Mouse (Mus musculus): ENCODE results near the gene Hc. TPM values are rescaled to one million over a fixed set of nuclear protein-coding genes. Genes with fewer than 3 reads are reported as not detected.

Gene Hc
- total RNA-seq (2021), result not detected
- long read RNA-seq, experiment 1, result 0 reads
- long read RNA-seq, experiment 2, result 0 reads

DNA sequence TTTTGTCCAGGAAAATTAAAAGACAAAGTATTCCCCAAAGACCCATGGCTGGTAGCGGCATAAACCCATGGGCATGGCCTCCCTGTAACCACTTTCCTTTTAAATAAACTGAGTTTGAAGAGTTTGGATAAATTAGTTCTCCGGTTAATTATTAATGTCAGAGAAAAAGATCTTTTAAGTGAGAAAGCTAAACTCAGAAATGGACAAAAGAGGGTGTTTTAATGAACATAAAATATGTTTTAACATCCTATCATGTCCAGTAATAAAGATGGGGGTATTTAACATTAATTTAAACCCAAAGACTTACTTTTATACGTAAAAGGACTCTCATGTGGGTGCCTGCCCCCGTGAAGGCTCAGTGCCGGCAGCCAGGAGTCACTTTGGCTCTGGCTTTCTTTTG lies at the start of gene Hc:
Gene Hc (minus strand): TSS at position 101 of the 400 bp plus-strand sequence.
- DNase-seq, result no peak

DNA sequence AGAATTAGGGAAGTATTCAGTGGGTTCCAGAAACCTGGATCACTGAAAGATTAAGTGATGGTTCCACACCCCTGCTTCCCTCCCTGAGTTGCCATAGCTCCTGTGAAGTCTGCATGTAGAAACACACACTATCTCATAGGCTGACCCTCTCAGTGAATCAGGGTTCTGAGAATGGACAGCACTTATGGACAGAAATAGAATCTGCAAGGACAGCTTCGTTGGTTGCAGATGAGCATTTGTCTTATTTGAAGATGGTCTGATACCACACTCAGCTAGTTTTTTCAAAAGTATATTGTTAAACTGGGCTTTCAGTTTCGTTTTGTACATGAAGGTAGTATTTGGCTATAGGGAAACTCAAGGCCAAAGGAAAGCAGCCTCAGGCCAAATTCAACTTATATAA lies 49.3 kb upstream of the Hc start:
- no peak for DNase-seq

DNA sequence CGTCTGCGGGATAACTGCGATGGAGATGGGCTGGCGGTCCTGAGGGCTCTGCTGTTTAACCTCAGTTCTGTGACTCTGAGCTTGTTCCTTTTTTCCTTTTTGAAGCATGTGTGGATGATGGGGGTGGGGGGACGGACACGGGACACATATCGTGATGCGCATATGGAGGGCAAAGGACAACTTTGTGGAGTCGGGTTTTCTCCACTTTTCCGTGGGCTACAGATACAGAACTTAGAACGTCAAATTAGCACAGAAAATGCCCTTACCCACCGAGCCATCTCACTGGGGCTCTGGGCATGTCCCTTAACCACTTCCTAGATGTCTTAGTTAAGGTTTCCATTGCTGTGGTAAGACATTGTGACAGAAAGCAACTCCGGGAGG lies 48.7 kb upstream of the Hc start:
- no peak for DNase-seq

GRCm38 (mm10) chr2:35109141-35109923 lies 48.1 kb upstream of the Hc start, which contains the start of gene Cntrl:
Cntrl (plus strand) TSS chr2:35109492.
- peak; percentile 93 for DNase-seq

- DNase-seq, result peak; percentile 12
Observed at GRCm38 (mm10) chr2:35108712-35109111, 47.5 kb upstream of the Hc start.

DNA sequence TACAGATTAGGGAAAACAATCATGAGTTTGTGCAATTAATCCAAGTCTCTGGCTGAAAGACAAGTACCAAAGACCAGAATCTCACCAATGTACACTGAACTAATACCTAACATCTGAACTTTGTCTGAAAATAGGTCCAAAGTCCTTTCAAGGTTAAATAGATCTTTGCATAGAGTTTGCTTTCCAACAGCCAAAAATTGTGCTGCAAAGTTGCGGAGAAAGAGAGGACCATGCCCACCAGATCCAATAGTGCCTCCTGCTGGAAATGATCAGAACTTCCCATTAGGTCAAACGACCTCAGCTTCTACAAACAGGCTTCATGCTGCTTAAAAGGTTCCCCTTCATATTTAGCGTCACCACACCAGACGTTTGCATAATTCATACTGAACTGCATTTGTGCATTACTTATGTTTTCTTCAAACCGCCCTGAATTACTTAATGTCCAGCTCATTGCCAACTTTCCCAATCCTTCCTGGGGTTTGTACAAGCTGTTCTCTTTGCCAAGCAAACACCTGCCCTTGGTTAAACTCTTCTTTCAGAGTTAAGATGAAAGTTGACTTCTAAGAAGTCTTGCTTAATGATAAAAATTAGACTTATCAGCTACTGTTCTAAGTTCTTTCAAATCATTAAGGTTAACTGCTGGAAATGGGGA lies 46.9 kb upstream of the Hc start:
- no peak for DNase-seq

DNA sequence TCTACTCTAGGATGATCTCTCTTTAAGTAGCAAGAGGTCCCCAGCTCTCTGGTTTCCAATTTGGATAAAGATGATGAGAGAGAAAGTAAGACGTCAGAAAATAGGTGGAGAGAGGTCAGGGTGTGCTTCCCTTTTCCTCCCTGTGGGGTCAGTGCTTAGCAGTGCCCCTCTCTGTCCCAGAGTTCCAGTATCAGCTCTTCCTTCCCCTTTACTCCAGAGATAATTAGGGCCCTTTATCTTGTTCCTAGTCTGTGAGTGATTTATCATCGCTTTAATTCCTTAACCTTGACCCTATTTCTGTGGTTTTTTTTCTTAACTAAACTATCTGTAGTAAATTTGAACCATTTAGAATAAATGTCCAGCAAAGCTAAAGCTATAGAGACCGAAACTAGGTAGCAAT lies 43.6 kb upstream of the Hc start:
- no peak for DNase-seq

DNA sequence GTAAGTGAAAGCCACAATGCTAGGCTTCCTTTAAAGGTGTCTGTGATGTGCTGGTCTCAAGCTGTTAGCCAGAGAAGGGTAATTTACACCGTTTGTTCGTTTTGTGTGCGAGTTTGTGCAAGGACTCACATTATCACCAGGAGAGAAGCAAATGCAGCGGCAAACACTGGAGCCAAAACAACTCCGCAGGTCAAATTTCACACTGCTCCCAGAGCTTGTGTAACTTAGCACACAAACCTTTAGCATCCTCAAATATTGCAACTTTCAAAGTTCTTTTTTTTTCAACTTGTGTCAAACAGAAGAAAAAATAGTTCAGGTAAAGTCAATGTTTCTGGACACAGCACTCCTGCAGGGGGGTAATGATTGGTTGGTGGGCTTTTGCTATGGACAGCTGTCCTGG lies 42.3 kb upstream of the Hc start:
- no peak for DNase-seq

DNA sequence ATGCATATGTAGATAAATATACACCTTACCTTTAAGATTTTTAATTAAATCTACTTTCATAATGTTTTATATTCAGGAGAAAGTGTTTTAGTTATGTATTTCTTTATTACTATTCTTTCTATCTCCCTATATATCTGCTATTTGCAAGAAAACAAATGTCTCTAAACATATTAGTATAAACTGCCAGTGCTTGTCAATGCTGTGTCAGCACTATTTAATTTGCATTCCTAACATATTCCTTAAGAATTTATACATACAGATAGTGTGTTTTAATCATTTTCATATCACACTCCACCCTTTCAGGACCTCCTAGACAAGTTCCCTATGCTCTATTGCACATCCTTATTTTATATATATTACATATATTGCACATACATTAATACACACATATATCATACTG lies 41.5 kb upstream of the Hc start:
- DNase-seq, result no peak

DNA sequence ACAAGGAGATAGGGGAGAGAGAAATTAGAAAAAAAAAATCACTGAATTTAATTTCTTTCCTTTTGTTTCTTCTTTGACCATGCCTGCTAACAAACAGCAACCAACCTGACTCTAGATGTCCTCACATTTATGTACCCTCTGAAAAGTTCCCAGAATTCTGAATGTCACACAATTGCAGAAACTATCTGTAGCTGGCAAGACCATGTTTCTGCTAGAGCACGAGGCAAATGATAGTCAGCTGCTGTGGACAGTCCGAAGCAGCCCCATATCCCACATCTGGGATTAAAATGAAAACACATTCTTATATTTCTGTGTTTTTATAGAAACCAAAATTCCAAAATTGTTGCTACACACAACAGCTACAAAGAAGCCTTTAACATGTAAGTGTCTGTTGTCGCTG lies 40.2 kb upstream of the Hc start, which contains the start of gene AI182371:
Gene AI182371 (minus strand): TSS at position 101 of the 400 bp plus-strand sequence.
- no peak for DNase-seq

DNA sequence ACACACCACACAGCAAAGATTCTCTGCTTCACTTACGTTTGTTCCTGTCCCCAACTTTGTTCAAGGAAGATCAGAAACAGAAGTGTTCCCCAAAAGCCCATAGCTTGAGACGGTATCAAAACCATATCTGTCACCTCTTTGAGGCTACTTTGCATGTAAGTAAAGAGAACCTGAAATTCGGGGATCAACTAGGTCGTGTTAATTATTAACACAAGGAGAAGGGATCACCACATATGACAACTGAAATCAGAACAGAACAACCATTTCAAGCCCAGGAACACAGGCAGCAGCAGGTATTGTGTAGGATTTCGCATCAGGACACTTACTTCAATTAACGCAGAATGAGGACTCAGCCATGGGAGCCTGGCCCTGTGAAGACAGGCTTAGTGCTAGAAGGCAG lies 39.3 kb upstream of the Hc start:
- DNase-seq, result no peak

DNA sequence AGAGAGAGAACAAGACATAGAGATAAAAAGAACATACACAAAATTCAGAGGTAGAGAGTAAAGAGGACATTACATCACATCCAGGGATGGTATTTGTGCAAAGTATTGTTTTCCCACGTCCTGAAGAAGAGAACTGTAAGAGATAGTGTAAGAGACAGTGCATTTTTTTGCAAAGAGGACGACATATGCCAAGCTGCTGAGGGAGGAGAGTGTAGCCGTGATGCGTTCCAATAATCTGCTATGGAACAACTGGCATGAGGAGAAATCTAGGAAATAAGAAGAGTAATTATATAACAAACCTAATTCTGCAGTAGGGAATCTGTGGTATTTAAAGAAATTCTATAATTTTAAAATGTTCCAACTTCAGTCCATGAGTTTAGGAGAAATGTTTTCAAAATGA lies 26.2 kb upstream of the Hc start:
- no peak for DNase-seq

DNA sequence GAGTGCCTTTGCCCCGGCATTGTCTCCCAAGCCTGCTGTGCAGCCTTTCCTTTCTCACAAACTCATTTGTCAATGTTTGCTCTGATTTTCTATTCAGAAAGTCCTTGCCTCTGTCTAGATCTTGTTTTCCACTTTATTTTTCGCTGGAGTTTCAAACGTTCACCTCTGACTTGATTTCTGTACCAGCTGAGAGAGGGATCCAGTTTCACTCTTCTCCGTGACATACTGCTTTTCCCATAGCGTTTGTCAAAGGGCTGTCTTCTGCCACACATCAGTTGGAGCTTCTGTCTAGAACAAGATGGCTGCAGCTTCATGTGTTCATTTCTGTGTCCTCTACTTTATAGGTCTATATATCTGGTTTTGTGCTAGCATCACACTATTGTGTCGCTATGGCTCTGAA lies 17.9 kb upstream of the Hc start:
- DNase-seq, result no peak

GRCm38 (mm10) chr2:35074328-35074727 lies 13.1 kb upstream of the Hc start:
- no peak for DNase-seq

- no peak for DNase-seq
Observed at GRCm38 (mm10) chr2:35072547-35072946, 11.3 kb upstream of the Hc start.

DNA sequence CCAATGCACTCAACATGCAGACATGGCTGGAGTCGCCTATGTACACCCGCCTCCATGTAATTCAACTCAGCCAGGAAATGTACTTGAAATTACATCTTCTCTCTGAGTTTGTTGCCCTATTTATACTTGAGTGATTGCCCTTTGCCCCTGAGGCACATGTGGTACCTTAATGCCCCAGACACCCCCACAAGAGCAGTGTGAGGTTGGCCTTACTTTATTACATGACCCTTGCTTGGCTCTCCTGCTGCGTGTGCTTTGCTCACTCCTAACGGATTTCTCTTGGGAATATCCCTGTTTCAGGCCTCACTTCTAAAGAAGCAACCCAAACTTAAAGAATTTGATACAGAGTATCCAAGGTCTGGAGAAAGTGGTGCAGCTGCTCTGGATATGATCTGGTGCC lies 9.0 kb upstream of the Hc start:
- no peak for DNase-seq

DNA sequence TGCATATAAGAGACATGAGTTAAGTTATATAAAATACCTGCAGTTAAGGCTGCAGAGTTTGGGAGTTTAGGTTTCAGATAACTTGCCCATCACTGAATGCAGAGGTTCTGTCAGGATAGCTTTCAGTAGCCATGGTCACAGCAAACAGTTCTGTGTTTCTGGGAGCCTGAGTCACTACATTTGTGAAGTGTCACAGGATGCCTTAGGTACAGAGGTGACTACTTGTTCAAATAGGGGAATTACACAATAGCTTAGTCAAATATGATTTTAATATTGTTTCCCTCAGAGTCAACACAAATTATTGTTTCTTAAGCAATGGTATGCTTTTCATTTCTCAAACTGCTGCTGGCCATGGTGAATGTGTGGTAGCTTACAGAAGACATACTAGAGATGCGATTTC lies 7.9 kb upstream of the Hc start:
- DNase-seq, result no peak

GRCm38 (mm10) chr2:35067117-35067516 lies 5.9 kb upstream of the Hc start:
- DNase-seq, result no peak

- no peak for DNase-seq
Observed at GRCm38 (mm10) chr2:35066525-35067082, 5.4 kb upstream of the Hc start.

DNA sequence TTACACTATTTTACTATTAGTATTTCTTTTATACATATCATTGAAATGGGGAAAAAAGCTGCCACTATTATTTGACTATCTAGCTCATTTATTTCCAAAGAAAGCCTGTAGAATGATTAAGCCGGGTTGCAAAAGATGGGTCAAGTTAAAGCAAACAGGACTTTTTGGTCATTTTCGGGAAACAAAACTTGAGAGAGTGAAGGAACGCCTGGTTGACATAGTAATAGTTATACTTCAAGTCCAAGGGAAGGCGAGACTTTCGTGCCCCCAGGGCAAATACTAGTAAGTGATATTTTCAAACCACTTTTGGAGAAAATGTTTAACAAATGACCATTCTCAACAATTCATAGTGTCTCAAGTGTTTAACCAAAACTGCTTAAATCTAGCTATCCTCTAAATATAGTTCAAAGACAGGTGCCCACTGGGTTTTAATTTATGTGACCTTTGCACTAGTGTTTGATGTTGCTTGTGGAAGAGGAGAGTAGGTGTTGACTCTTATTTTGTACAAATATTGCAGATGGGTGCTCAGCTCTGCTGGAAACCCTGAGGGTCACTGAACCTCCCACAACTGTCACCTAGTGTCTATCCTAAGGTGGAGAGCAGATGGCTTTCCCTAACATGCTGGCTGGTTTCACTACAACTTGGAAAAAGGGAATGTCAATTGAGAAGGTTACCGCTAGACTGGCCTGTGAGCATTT lies 2.2 kb upstream of the Hc start:
- DNase-seq, result no peak

- DNase-seq, result no peak
Observed at GRCm38 (mm10) chr2:35060897-35061296, 341 bp downstream of the Hc start.

DNA sequence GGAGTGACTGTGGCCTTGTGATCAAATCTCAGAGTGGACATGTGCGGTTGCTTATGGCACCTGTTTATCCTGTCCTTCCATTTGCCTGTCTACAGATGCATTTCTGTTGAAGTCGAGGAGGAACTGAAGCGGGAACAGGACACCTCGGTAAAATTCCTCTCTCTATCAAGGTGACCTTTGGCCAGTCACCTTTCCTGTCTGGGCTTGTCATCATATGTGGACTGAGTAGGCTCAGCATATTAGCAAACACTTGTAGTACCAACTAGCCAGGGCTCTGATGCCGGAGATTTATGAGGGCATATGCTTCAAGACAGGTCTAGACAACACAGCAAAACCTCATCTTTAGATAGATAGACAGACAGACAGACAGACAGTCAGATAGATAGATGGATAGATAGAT lies 982 bp downstream of the Hc start:
- DNase-seq, result no peak

GRCm38 (mm10) chr2:35058325-35058724 lies 2.9 kb downstream of the Hc start:
- no peak for DNase-seq
